Mouse (Mus musculus) liver, embryonic 14.5 days (tissue): ENCODE data around the gene Hectd2.

Experiments used
- CTCF ChIP-seq: IDR thresholded peaks from 2 replicates; pipeline ENCODE4 v1.5.1; 2016; ENCODE audit warnings: antibody characterized with exemption, low read depth, control low read depth
- EP300 ChIP-seq: IDR thresholded peaks from 2 replicates; pipeline ENCODE4 v1.6.1; 2016; ENCODE audit warnings: antibody characterized with exemption, low read depth

DNA sequence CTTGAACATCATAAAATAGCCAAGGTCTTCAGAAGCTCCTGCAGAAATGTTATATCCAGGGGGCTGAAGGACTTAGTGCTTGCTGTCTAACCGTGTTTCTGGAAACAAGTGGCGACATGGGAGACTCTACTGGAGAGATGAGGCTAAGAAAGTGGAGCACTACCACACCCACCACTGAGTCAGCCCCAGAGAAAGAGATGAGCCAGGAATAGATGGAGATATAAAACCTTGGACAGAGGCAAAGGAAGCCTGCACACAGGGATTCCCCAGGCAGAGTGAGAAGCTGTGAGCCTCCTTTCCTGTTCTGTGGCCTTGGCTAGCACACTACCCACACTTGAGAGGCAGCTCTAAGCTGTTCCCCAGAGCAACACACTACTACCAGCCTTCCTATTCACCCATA, 49.7 kb upstream of the Hectd2 start:
- TF ChIP-seq CTCF (no peak), EP300 (no peak)
